Mouse (Mus musculus): ENCODE data around the gene Depdc1b. TPM values are rescaled to one million over a fixed set of nuclear protein-coding genes. Genes with fewer than 3 reads are reported as not detected.

Gene Depdc1b
- 1 to 10 TPM; 4.1 to 9.8 TPM for polyA plus RNA-seq (2012; fragmentation: generic; extraction: Trizol)

GRCm38 (mm10) chr13:108315702-108316486, at the start of gene Depdc1b:
Gene Depdc1b (plus strand): TSS chr13:108316332.

GRCm38 (mm10) chr13:108449116-108450097, 133.3 kb downstream of the Depdc1b start, which contains the start of gene Pde4d:
Gene Pde4d (plus strand): TSS chr13:108449948.

Other genes with a start within 250 kb of the Depdc1b start
- 10 to 100 TPM; 29.0 to 33.6 TPM for gene Ndufaf2, start 157.7 kb upstream of the Depdc1b start, polyA plus RNA-seq (2012; fragmentation: generic; extraction: Trizol)
- gene Ercc8, start 157.6 kb upstream of the Depdc1b start, polyA plus RNA-seq (2012; fragmentation: generic; extraction: Trizol), result 1 to 10 TPM; 4.8 TPM
- gene Elovl7, start 101.9 kb upstream of the Depdc1b start, polyA plus RNA-seq (2012; fragmentation: generic; extraction: Trizol), result 1 to 10 TPM in 1 of 2 experiments, under 1 TPM in 1; 0.66 to 2.3 TPM
- gene Pde4d, start 133.6 kb downstream of the Depdc1b start, polyA plus RNA-seq (2012; fragmentation: generic; extraction: Trizol), result 1 to 10 TPM in 1 of 2 experiments, under 1 TPM in 1; 0.56 to 3.4 TPM

All from C3H10T1/2 (cell line).